Mouse (Mus musculus) lung, adult 2 months (tissue): Measurements from ENCODE around the gene Lyrm7. TPM values are rescaled to one million over a fixed set of nuclear protein-coding genes. Genes with fewer than 3 reads are reported as not detected.

ENCODE experiments used
- DNase-seq: peaks from one replicate; pipeline ENCODE4 v3.0.0; 2022
- H3K4me1 ChIP-seq: fragments of 200-500 bp; 2 replicates; pipeline ENCODE4 v1.6.1; 2011; ENCODE audit warnings: low read length; ENCODE audit not compliant: control insufficient read depth, insufficient read depth
- H3K4me3 ChIP-seq: fragments of 200-500 bp; replicated peaks from 2 replicates; pipeline ENCODE3; 2011; ENCODE audit warnings: low read depth, mild to moderate bottlenecking, control low read depth, low read length; ENCODE audit errors: extremely low read depth
- CTCF ChIP-seq: fragments of 200-500 bp; IDR thresholded peaks from 2 replicates; pipeline ENCODE4 v1.5.1; 2011; ENCODE audit warnings: mild to moderate bottlenecking, low read length, control low read depth; ENCODE audit not compliant: insufficient read depth
- POLR2A ChIP-seq: fragments of 200-500 bp; IDR thresholded peaks from 2 replicates; pipeline ENCODE4 v1.6.1; 2011; ENCODE audit warnings: low read depth, mild to moderate bottlenecking, control low read depth, low read length, borderline replicate concordance; ENCODE audit errors: extremely low read depth
- WGBS: fragments of 180-500 bp; shearing (Covaris S2); methylation state at CpG from one replicate; pipeline ENCODE4 v1.1.7; 2018; 5-methylcytosine and 5-hydroxymethylcytosine counted together
- polyA plus RNA-seq: library from polyadenylated mRNA; depleted of rRNA; stranded (reverse); fragments of >200 nt; gene quantifications from 2 replicates; pipeline ENCODE4 v1.2.3, GENCODE M21; 2012

Lyrm7 gene
- polyA plus RNA-seq, 1 experiment, result 0.40 TPM

- no peak for DNase-seq
- TF ChIP-seq POLR2A, result no peak
- TF ChIP-seq CTCF, result no peak
- no peaks in the 10 kb centered on the region for H3K4me1 ChIP-seq
- H3K4me3 ChIP-seq, result no peak overlapping the region
- WGBS, result 87% methylated on average over 8 of the region's 8 CpGs
Measured at GRCm38 (mm10) chr11:54826819-54827218, 33.9 kb downstream of the Lyrm7 start.

- no peak for DNase-seq
- Histone ChIP-seq H3K4me3 (no peak overlapping the region), H3K4me1 (no peaks in the 10 kb centered on the region)
- no peak for TF ChIP-seq CTCF
- TF ChIP-seq POLR2A, result no peak
- WGBS, result 83% methylated on average over 4 of the region's 4 CpGs
Measured at GRCm38 (mm10) chr11:54825774-54826173, 34.9 kb downstream of the Lyrm7 start.

- TF ChIP-seq POLR2A, result no peak
- TF ChIP-seq CTCF, result no peak
- WGBS, result 75% methylated on average over 4 of the region's 4 CpGs
- DNase-seq, result no peak
- Histone ChIP-seq H3K4me3 (no peak overlapping the region), H3K4me1 (no peaks in the 10 kb centered on the region)
Measured at GRCm38 (mm10) chr11:54823467-54823866, 37.2 kb downstream of the Lyrm7 start.

GRCm38 (mm10) chr11:54819489-54819888 is 41.2 kb downstream of the Lyrm7 start:
- WGBS, result 71% methylated on average over 7 of the region's 7 CpGs
- no peak overlapping the region for H3K4me3 ChIP-seq
- no peak for TF ChIP-seq CTCF
- no peak for TF ChIP-seq POLR2A
- no peaks in the 10 kb centered on the region for H3K4me1 ChIP-seq
- DNase-seq, result no peak

- no peaks in the 10 kb centered on the region for H3K4me1 ChIP-seq
- TF ChIP-seq POLR2A (no peak), CTCF (no peak)
- 52% methylated on average over 4 of the region's 4 CpGs for WGBS
- no peak for DNase-seq
- no peak overlapping the region for H3K4me3 ChIP-seq
Measured at GRCm38 (mm10) chr11:54817449-54817848, 43.3 kb downstream of the Lyrm7 start.

- Histone ChIP-seq H3K4me1 (no peaks in the 10 kb centered on the region), H3K4me3 (no peak overlapping the region)
- no peak for DNase-seq
- no peak for TF ChIP-seq POLR2A
- TF ChIP-seq CTCF, result no peak
Measured at GRCm38 (mm10) chr11:54815659-54816058, 45.1 kb downstream of the Lyrm7 start.

GRCm38 (mm10) chr11:54812812-54813516 is 47.8 kb downstream of the Lyrm7 start:
- no peak for TF ChIP-seq POLR2A
- no peak for TF ChIP-seq CTCF
- no peaks in the 10 kb centered on the region for H3K4me1 ChIP-seq
- H3K4me3 ChIP-seq, result no peak overlapping the region
- DNase-seq, result no peak
- WGBS, result 66% methylated on average over 8 of the region's 8 CpGs

- no peak for TF ChIP-seq CTCF
- TF ChIP-seq POLR2A, result no peak
- WGBS, result 67% methylated on average over 4 of the region's 4 CpGs
- H3K4me1 ChIP-seq, result 0 out of 2 replicates have a peak, but pooled peaks cover under 1% of the 10 kb centered on the region
- no peak for DNase-seq
- no peak overlapping the region for H3K4me3 ChIP-seq
Measured at GRCm38 (mm10) chr11:54812314-54812713, 48.4 kb downstream of the Lyrm7 start.

- H3K4me3 ChIP-seq, result no peak overlapping the region
- no peak for DNase-seq
- peaks cover 5% of the 10 kb centered on the region; the same call in 1 of the 2 replicates for H3K4me1 ChIP-seq
- WGBS, result 79% methylated on average over 3 of the region's 3 CpGs
- no peak for TF ChIP-seq CTCF
- TF ChIP-seq POLR2A, result no peak
Measured at GRCm38 (mm10) chr11:54811054-54811453, 49.7 kb downstream of the Lyrm7 start.

- TF ChIP-seq POLR2A (no peak), CTCF (no peak)
- WGBS, result 81% methylated on average over 5 of the region's 5 CpGs
- DNase-seq, result no peak
- H3K4me1 ChIP-seq, result peaks cover 8% of the 10 kb centered on the region
- H3K4me3 ChIP-seq, result no peak overlapping the region
Measured at GRCm38 (mm10) chr11:54809582-54809981, 51.1 kb downstream of the Lyrm7 start.
